Mouse (Mus musculus): ENCODE measurements around the gene Tsc22d3. TPM values are rescaled to one million over a fixed set of nuclear protein-coding genes. Genes with fewer than 3 reads are reported as not detected.
A peak's percentile ranks its signal among the peaks of the same experiment; 100 is the strongest.

Tsc22d3 gene
- polyA plus RNA-seq, 1 experiment = 0.07 TPM

DNA sequence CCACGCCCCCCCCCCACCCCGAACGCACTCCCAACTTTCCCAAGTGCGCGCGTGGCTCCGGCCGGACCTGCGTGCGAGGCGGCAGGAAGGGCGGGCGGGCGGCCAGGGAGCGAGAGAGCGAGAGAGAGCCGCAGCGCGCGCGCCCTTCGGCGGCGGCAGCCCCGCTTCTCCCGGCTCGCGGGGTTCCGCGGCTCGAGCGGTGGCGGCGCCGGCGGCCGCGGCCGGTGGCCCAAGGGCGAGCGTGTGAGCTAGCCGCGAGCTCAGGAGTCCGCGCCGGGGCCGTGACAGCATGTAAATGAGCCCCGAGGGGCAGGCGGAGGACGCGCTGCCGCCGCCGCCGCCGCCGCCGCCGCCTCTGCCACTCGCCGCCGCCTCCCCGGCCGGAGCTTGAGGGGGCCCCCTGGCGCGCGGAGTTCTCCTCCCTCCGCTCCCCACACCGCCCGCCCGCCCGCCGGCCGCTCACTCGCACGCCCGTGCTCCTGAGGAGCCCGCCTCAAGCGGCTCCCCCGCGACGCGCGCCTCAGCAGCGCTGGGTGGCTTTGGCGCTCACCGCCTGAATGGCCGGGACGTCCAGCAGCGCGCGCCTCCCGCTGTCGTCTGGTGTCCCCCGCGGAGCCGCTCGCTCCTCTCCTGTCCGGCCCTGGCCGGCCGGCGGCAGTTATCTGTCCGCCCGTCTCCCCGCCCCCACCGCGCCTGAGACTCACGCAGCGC is 1.5 kb downstream of the Tsc22d3 start:
- Histone ChIP-seq H3K36me3 (ENCODE audit: control insufficient read depth) (no peaks in the 10 kb centered on the region), H3K9me3 (ENCODE audit: control insufficient read depth, low read length) (peaks cover 14% of the 10 kb centered on the region), H3K27me3 (ENCODE audit: control insufficient read depth) (peaks cover 56% of the 10 kb centered on the region), H3K4me3 (replicated peaks) (peak overlapping the region; percentile 54), H3K4me1 (ENCODE audit: control insufficient read depth) (peaks cover 3% of the 10 kb centered on the region)
- TF ChIP-seq GATA1 (IDR thresholded peaks at IDR 0.05; ENCODE audit: low read length) (no peak), TAL1 (IDR thresholded peaks at IDR 0.05; ENCODE audit: low read length) (no peak)

DNA sequence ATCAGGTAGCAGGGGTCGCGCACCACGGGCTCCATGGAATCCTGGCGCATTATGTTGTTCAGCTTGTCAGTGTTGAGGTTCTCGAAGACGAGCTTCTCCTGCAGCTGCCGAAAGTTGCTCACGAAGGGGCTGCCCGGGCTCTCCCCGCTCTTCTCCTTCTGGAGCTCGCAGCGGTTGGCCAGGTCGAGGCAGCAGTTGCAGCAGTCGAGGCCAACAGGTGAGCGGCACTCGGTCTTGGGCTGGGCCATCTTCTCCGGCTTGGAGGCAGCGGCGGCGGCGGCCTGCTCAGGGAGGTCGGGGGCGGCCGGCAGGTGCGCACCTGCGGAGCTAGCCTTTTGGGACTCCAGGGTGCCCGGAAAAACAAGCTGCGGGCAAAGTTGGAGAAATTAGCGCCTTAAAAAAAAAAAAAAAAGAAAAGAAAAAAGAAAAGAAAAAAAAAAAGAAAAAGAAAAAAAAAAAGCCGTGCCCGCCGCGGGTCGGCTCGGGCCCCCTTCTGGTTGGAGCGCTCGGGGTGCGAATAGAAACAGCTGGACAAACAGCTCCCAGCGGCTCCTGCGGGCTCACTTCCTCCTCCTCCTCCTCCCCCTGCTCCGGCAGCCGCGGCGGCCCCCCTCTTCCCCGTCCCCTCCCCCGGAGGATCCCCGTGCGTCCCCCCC is 2.1 kb downstream of the Tsc22d3 start:
- peaks cover 56% of the 10 kb centered on the region for H3K27me3 ChIP-seq (ENCODE audit: control insufficient read depth)
- peak overlapping the region; percentile 54 for H3K4me3 ChIP-seq (replicated peaks)
- no peak for TF ChIP-seq TAL1 (IDR thresholded peaks at IDR 0.05; ENCODE audit: low read length)
- no peak for TF ChIP-seq GATA1 (IDR thresholded peaks at IDR 0.05; ENCODE audit: low read length)
- peaks cover 3% of the 10 kb centered on the region for H3K4me1 ChIP-seq (ENCODE audit: control insufficient read depth)
- no peaks in the 10 kb centered on the region for H3K36me3 ChIP-seq (ENCODE audit: control insufficient read depth)
- H3K9me3 ChIP-seq (ENCODE audit: control insufficient read depth, low read length) = peaks cover 14% of the 10 kb centered on the region

DNA sequence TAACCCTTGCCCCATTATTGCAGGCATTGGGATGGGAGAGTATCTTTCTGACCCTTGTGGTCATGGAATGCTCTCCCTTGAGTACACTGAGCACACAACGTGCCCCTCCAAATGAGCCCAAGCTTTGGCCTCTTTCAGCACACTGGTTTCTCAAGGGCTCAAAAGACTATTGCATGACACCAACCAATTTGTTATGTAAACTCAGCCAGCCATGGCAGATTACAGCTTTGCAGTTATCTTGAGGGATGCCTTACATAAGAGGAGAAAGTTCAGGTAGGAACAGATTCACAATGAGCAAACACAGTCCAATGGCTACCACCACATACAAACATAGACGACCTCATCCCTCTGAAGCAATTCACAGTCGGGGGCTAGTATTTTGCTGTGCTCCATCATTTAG is 9.3 kb downstream of the Tsc22d3 start:
- Histone ChIP-seq H3K4me3 (replicated peaks) (no peak overlapping the region), H3K36me3 (ENCODE audit: control insufficient read depth) (no peaks in the 10 kb centered on the region)
- TF ChIP-seq TAL1 (IDR thresholded peaks at IDR 0.05; ENCODE audit: low read length) (no peak), GATA1 (IDR thresholded peaks at IDR 0.05; ENCODE audit: low read length) (no peak)

DNA sequence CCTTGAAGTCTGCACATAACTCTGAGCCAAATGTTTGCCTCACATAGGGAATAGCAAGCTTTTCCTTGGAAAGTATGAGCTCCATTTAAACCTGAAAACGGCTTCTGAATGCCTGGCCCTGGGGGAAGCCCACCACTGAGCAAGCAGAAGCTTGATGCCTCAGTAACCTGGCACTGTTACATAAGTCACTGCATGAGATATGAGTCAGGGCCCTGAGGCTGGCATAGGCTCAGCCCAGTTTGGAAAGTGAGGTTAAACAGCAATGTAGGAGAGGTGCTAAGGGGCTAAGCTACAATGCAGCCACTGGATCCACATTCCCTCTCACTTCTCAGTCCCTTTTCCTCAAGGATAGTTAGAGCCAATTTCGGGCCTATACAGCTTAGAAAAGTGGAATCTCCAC is 10.3 kb downstream of the Tsc22d3 start:
- Histone ChIP-seq H3K36me3 (ENCODE audit: control insufficient read depth) (no peaks in the 10 kb centered on the region), H3K4me3 (replicated peaks) (no peak overlapping the region), H3K9me3 (ENCODE audit: control insufficient read depth, low read length) (no peaks in the 10 kb centered on the region), H3K4me1 (ENCODE audit: control insufficient read depth) (no peaks in the 10 kb centered on the region), H3K27me3 (ENCODE audit: control insufficient read depth) (peaks cover 4% of the 10 kb centered on the region)
- TF ChIP-seq GATA1 (IDR thresholded peaks at IDR 0.05; ENCODE audit: low read length) (no peak), TAL1 (IDR thresholded peaks at IDR 0.05; ENCODE audit: low read length) (no peak)

More for the DNA sequence above, 9.3 kb downstream of the Tsc22d3 start:
- Histone ChIP-seq H3K4me1 (ENCODE audit: control insufficient read depth) (no peaks in the 10 kb centered on the region), H3K9me3 (ENCODE audit: control insufficient read depth, low read length) (no peaks in the 10 kb centered on the region), H3K27me3 (ENCODE audit: control insufficient read depth) (peaks cover 4% of the 10 kb centered on the region)

DNA sequence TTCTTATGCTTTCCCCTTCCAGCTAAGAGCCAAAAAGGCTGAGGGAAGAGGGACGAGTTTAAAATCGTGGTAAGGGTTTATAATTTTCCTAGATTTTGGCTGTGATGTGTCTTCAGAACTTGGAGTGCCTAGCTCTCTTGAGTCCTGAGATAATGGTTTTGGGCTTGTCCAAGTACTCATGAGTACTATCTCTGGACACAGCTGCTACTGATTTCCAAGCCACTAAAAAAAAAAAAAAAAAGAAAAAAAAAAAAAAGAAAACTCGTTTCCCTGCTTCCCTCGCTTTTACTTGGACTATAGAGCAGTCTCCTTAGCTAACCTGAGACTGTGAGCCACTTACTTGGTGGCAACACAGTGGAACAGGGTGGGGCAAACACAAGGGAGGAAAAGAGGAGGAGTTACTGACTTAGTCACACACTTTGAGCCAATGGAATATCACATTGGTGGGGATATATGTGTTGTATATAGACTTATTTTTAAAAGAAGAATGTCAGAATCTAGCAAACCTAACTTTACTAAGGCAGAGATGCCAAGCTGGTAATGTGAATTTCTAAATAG is 11.2 kb downstream of the Tsc22d3 start:
- Histone ChIP-seq H3K27me3 (ENCODE audit: control insufficient read depth) (peaks cover 4% of the 10 kb centered on the region), H3K36me3 (ENCODE audit: control insufficient read depth) (no peaks in the 10 kb centered on the region), H3K4me1 (ENCODE audit: control insufficient read depth) (no peaks in the 10 kb centered on the region), H3K4me3 (replicated peaks) (no peak overlapping the region), H3K9me3 (ENCODE audit: control insufficient read depth, low read length) (no peaks in the 10 kb centered on the region)
- TF ChIP-seq GATA1 (IDR thresholded peaks at IDR 0.05; ENCODE audit: low read length) (no peak), TAL1 (IDR thresholded peaks at IDR 0.05; ENCODE audit: low read length) (no peak)

DNA sequence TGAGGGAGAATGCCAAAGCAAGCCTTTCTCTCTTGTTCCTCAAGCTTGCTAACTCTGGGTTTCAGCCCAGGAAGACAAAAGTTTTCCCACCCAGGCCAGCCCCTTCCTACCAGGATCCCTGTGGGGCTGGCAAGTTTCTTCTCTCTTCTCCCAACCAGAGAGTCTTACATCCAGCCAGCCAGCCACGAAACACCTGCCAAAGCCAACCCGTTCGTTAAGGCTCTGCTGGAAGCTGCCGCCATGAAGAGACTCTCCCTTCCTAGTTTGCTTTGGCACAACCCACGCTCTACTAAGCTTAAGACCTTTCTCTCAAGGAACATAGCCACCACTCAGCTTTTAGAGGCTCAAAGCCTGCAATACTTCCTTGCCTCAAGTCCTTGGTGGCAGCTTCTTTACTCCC is 11.9 kb downstream of the Tsc22d3 start:
- Histone ChIP-seq H3K4me1 (ENCODE audit: control insufficient read depth) (no peaks in the 10 kb centered on the region), H3K9me3 (ENCODE audit: control insufficient read depth, low read length) (no peaks in the 10 kb centered on the region), H3K27me3 (ENCODE audit: control insufficient read depth) (peaks cover 4% of the 10 kb centered on the region), H3K36me3 (ENCODE audit: control insufficient read depth) (no peaks in the 10 kb centered on the region), H3K4me3 (replicated peaks) (no peak overlapping the region)
- no peak for TF ChIP-seq GATA1 (IDR thresholded peaks at IDR 0.05; ENCODE audit: low read length)
- TF ChIP-seq TAL1 (IDR thresholded peaks at IDR 0.05; ENCODE audit: low read length) = no peak

DNA sequence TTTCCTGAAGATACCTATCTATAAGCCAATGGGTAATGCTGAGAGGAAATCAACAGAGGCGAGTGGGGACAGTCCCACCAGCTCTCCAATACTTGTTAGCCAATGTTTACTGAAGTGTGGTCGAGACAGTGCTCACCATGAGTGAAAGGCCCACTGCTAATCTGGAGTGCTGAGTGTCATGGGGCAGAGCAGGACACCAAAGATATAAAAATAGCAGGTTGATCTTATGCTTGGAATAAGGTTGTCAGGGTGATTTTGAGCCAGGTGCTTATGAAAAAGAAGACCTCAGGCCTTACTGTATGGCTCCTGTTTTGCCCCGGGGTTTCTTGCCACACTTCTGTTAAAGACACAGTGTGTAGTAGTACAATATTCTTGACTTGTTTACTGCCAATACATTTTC is 20.0 kb downstream of the Tsc22d3 start:
- H3K36me3 ChIP-seq (ENCODE audit: control insufficient read depth) = no peaks in the 10 kb centered on the region
- no peaks in the 10 kb centered on the region for H3K4me1 ChIP-seq (ENCODE audit: control insufficient read depth)
- TF ChIP-seq GATA1 (IDR thresholded peaks at IDR 0.05; ENCODE audit: low read length) (no peak), TAL1 (IDR thresholded peaks at IDR 0.05; ENCODE audit: low read length) (no peak)

DNA sequence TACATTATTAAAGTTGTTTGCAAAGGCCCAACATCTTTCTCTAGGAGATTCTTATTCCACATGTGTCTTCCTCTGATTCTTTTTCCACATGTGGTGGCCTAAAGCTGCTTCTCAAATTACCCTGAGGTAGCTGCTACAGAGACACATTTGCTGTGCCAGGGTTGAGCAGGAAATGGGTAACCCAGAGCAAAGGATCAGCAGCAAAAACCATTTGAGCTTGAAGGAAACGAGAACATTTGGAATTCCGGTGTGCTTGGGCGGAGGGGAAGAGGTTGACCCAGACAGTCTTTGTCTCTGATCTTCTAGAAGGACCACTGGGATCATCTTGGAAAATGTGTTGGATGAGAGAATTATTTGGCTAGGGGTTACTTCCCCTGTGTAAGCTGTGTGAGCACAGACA is 24.8 kb downstream of the Tsc22d3 start:
- H3K27me3 ChIP-seq (ENCODE audit: control insufficient read depth) = peaks cover 2% of the 10 kb centered on the region; the same call in 1 of the 2 replicates
- TF ChIP-seq TAL1 (IDR thresholded peaks at IDR 0.05; ENCODE audit: low read length) (no peak), GATA1 (IDR thresholded peaks at IDR 0.05; ENCODE audit: low read length) (no peak)
- H3K9me3 ChIP-seq (ENCODE audit: control insufficient read depth, low read length) = no peaks in the 10 kb centered on the region
- no peaks in the 10 kb centered on the region for H3K4me1 ChIP-seq (ENCODE audit: control insufficient read depth)
- H3K4me3 ChIP-seq (replicated peaks) = no peak overlapping the region
- no peaks in the 10 kb centered on the region for H3K36me3 ChIP-seq (ENCODE audit: control insufficient read depth)

More for the DNA sequence above, 20.0 kb downstream of the Tsc22d3 start:
- Histone ChIP-seq H3K9me3 (ENCODE audit: control insufficient read depth, low read length) (no peaks in the 10 kb centered on the region), H3K27me3 (ENCODE audit: control insufficient read depth) (peaks cover 3% of the 10 kb centered on the region; the same call in 1 of the 2 replicates), H3K4me3 (replicated peaks) (no peak overlapping the region)

DNA sequence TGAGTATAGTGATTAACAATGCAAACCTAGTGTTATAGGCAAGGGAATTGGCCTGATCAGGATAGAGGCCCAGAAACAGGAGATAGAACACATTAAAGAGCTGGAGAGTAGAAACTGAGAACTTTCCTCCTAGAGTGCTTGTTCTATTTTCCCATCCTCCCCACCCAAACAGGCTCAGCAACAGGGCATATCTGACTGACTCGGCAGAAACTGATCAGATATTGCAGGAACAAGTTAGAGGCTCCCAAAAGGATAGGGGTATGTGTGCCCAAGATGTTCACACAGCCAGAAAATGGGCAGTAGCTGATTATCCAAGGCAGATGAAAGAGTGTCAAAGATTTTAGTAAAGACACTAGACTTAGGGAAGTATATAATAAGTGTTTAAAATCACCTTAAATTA is 25.3 kb downstream of the Tsc22d3 start:
- peaks cover 2% of the 10 kb centered on the region; the same call in 1 of the 2 replicates for H3K27me3 ChIP-seq (ENCODE audit: control insufficient read depth)
- no peaks in the 10 kb centered on the region for H3K36me3 ChIP-seq (ENCODE audit: control insufficient read depth)
- no peaks in the 10 kb centered on the region for H3K4me1 ChIP-seq (ENCODE audit: control insufficient read depth)
- no peaks in the 10 kb centered on the region for H3K9me3 ChIP-seq (ENCODE audit: control insufficient read depth, low read length)
- no peak for TF ChIP-seq TAL1 (IDR thresholded peaks at IDR 0.05; ENCODE audit: low read length)
- TF ChIP-seq GATA1 (IDR thresholded peaks at IDR 0.05; ENCODE audit: low read length) = no peak
- H3K4me3 ChIP-seq (replicated peaks) = no peak overlapping the region
